Mouse (Mus musculus): ENCODE data around the gene Peli2. TPM values are rescaled to one million over a fixed set of nuclear protein-coding genes. Genes with fewer than 3 reads are reported as not detected.

Gene Peli2
- total and polyA plus RNA-seq, 3 experiments: not detected

DNA sequence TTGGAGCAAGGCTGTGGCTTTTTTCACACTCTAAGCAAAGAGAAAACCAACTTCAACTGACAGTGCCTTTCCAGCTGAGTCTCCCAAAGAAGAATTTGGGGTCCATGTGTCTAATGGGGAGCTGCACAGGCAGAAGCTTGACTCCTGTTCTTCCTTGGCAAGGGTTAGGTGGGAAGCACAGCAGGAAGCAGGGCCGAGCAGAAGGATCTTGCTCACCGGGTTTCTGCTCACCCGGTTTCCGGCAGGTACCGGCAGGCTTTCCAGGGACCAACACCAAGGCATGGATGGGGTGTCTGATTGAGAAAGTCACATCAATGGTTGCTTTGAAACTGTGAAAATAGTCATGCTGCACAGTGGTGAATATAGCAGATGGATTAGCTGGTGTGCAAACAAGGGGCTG, 70.3 kb downstream of the Peli2 start:
- Histone ChIP-seq H3K79me2 (replicated peaks; ENCODE audit: control insufficient read depth, extremely low read depth, insufficient read depth, poor library complexity, severe bottlenecking) (no peaks in the 10 kb centered on the region), H3K27ac (ENCODE audit: insufficient read depth, low read depth) (no peak overlapping the region), H3K4me2 (ENCODE audit: insufficient read depth, low read depth, poor library complexity, severe bottlenecking) (no peak overlapping the region), H3K4me1 (ENCODE audit: control insufficient read depth in 1 of 2, insufficient read depth in 2 of 2) (peaks cover 0 to 9% of the 10 kb centered on the region in 2 experiments; a peak in 2 of 4 replicates), H3K9me3 (replicated peaks; ENCODE audit: low read length) (no peaks in the 10 kb centered on the region), H3K4me3 (replicated peaks in 1 of 3; ENCODE audit: low read depth in 2 of 3, low read length in 2 of 3, poor library complexity in 1 of 3) (no peak overlapping the region), H3K36me3 (replicated peaks in 1 of 2; ENCODE audit: control insufficient read depth in 1 of 2, insufficient read depth in 1 of 2, low read length in 1 of 2) (no peaks in the 10 kb centered on the region), H3K27me3 (replicated peaks) (no peaks in the 10 kb centered on the region), H3K9ac (ENCODE audit: insufficient read depth, low read depth) (no peak overlapping the region)
- dilution Hi-C loops (cut with MboI; ENCODE audit: extremely low pct_ligation_motif_present, extremely low pct_unique_long_range_greater_than_20kb, low sequenced_read_pairs): no loop called here
- TF ChIP-seq E2F4 (IDR thresholded peaks at IDR 0.05; ENCODE audit: insufficient replicate concordance, low read depth, low read length) (no peak), NELFE (IDR thresholded peaks at IDR 0.05; ENCODE audit: low read depth, low read length) (no peak), CHD1 (IDR thresholded peaks at IDR 0.05; ENCODE audit: low read depth, low read length) (no peak), JUND (conservative IDR thresholded peaks at IDR 0.05; ENCODE audit: low read depth, low read length) (no peak), PAX5 (IDR thresholded peaks at IDR 0.05; ENCODE audit: low read length) (no peak), CTCF (conservative IDR thresholded peaks at IDR 0.05 in 1 of 2, IDR thresholded peaks at IDR 0.05 in 1 of 2; ENCODE audit: low read depth in 2 of 2, low read length in 2 of 2) (no peak), BHLHE40 (IDR thresholded peaks at IDR 0.05; ENCODE audit: low read depth, low read length) (no peak), NRF1 (IDR thresholded peaks at IDR 0.05; ENCODE audit: low read depth, low read length) (no peak), ELF1 (IDR thresholded peaks at IDR 0.05; ENCODE audit: low read depth, low read length) (no peak), JUN (IDR thresholded peaks at IDR 0.05; ENCODE audit: insufficient read depth, low read depth, low read length) (no peak), SIN3A (IDR thresholded peaks at IDR 0.05; ENCODE audit: low read length) (no peak), SMC3 (IDR thresholded peaks at IDR 0.05; ENCODE audit: low read depth, low read length) (no peak), UBTF (IDR thresholded peaks at IDR 0.05; ENCODE audit: low read depth, low read length) (no peak), HCFC1 (IDR thresholded peaks at IDR 0.05; ENCODE audit: low read depth, low read length) (no peak)
- in situ Hi-C loops (cut with MboI; ENCODE audit: low pct_ligation_motif_present, low pct_unique_long_range_greater_than_20kb, low sequenced_read_pairs): no loop called here
- no peak for DNase-seq (ENCODE audit: extremely low read depth)

DNA sequence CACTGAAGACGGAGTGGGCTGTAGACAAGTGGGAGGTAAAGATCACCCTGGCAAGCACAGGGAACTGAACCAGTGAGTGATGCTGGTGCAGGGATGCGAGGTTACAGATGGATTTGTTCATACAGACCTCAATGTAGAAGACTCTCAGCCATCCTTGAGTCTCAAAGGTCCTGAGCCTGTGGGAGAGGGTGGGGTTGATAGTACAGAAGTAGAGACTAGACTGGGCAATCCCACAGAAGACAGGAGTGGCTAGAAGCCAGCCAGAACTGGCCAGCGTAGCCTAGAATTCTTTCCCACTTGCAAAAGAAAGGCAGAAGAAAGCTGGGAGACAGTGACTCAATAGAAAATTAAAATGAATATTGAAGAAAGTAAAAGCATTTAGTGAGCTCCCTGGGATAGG, 71.3 kb downstream of the Peli2 start:
- no peak overlapping the region for H3K4me3 ChIP-seq (replicated peaks in 1 of 3; ENCODE audit: low read depth in 2 of 3, low read length in 2 of 3, poor library complexity in 1 of 3)
- no peak for TF ChIP-seq RAD21 (IDR thresholded peaks at IDR 0.05; ENCODE audit: low read depth, low read length)
- no peak for TF ChIP-seq CHD1 (IDR thresholded peaks at IDR 0.05; ENCODE audit: low read depth, low read length)
- TF ChIP-seq RCOR1 (conservative IDR thresholded peaks at IDR 0.05; ENCODE audit: low read depth, low read length): no peak
- no peak for TF ChIP-seq JUN (IDR thresholded peaks at IDR 0.05; ENCODE audit: insufficient read depth, low read depth, low read length)
- TF ChIP-seq CHD2 (IDR thresholded peaks at IDR 0.05; ENCODE audit: low read length): no peak
- no peak for TF ChIP-seq NELFE (IDR thresholded peaks at IDR 0.05; ENCODE audit: low read depth, low read length)
- no peak for TF ChIP-seq MEF2A (IDR thresholded peaks at IDR 0.05; ENCODE audit: borderline replicate concordance, low read depth, low read length)
- no peak for TF ChIP-seq MXI1 (IDR thresholded peaks at IDR 0.05; ENCODE audit: low read depth, low read length)
- TF ChIP-seq IRF4 (IDR thresholded peaks at IDR 0.05; ENCODE audit: low read depth, low read length): no peak
- TF ChIP-seq PAX5 (IDR thresholded peaks at IDR 0.05; ENCODE audit: low read length): no peak
- TF ChIP-seq ETS1 (conservative IDR thresholded peaks at IDR 0.05; ENCODE audit: low read depth, low read length): no peak
- no peak for TF ChIP-seq MAZ (IDR thresholded peaks at IDR 0.05; ENCODE audit: low read depth, low read length)
- TF ChIP-seq SIN3A (IDR thresholded peaks at IDR 0.05; ENCODE audit: low read length): no peak
- peaks cover 0 to 9% of the 10 kb centered on the region in 2 experiments; a peak in 2 of 4 replicates for H3K4me1 ChIP-seq (ENCODE audit: control insufficient read depth in 1 of 2, insufficient read depth in 2 of 2)
- H3K27me3 ChIP-seq (replicated peaks): no peaks in the 10 kb centered on the region
- H3K4me2 ChIP-seq (ENCODE audit: insufficient read depth, low read depth, poor library complexity, severe bottlenecking): no peak overlapping the region
- no peak for DNase-seq (ENCODE audit: extremely low read depth)
- H3K9me3 ChIP-seq (replicated peaks; ENCODE audit: low read length): no peaks in the 10 kb centered on the region
- no peaks in the 10 kb centered on the region for H3K36me3 ChIP-seq (replicated peaks in 1 of 2; ENCODE audit: control insufficient read depth in 1 of 2, insufficient read depth in 1 of 2, low read length in 1 of 2)
- no peaks in the 10 kb centered on the region for H3K79me2 ChIP-seq (replicated peaks; ENCODE audit: control insufficient read depth, extremely low read depth, insufficient read depth, poor library complexity, severe bottlenecking)
- in situ Hi-C loops (cut with MboI; ENCODE audit: low pct_ligation_motif_present, low pct_unique_long_range_greater_than_20kb, low sequenced_read_pairs): no loop called here
- dilution Hi-C loops (cut with MboI; ENCODE audit: extremely low pct_ligation_motif_present, extremely low pct_unique_long_range_greater_than_20kb, low sequenced_read_pairs): no loop called here
- H3K9ac ChIP-seq (ENCODE audit: insufficient read depth, low read depth): no peak overlapping the region
- no peak overlapping the region for H3K27ac ChIP-seq (ENCODE audit: insufficient read depth, low read depth)
